Comparison of ENCODE assay signal across 12 mouse cellular contexts in the genomic region with DNA sequence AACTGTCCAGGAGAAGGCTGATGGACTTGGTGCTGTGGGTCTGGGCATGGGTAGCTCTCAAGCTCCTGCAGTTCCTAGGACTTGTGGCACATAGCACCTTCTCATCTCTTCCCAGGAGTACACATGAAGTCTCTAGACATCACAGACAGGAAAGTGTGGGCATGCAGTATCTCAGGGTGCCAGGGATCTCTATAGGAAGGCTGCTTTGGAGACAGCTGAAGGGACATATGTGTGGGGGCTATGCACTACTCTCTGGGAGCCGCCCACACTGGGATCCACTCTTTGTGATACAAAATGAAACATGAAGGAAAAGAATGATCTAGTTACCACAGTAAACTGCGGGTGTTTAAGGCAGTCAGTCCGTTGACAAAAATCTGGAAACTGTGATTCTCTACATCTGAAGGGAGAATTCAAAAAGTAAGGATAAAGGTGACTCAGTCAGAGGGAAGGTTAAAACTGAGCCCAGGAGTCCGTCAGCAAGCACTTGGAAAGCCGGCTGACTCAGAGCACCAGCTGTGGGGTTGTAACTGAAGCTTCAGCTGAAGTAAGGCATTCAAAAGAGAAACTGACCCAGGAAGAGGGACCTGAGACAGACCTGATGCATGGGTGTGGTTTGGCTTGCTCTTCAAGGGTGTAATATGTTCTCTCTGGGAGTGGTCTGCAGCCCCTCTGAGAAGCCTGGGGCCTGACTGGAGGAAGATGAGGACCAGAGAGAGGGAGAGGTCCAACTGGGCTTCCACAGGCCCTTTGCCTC. TPM values are rescaled to one million over a fixed set of nuclear protein-coding genes. Genes with fewer than 3 reads are reported as not detected.
DNase-seq lines count a peak whose midpoint lies in the region; ATAC-seq and TF ChIP-seq lines count a peak whose summit lies in the region.
"Had no signal": no experiment of that assay in that cellular context is flagged by ENCODE, and none has a peak within 500 bp of the region (broad histone marks: within the 10 kb centered on the region; RNA-seq: fewer than 3 reads in every experiment).

No protein-coding gene starts in this region.

- no peaks in the 10 kb centered on the region; the same call in 1 of the 2 replicates for H3K9me3 ChIP-seq in intestine, embryonic 16.5 days (ENCODE audit: control insufficient read depth, low read length)
- H3K9me3 ChIP-seq: forebrain, embryonic 10.5 days; liver, embryonic 13.5 days had no signal

- 89% methylated on average over 5 of the region's 5 CpGs for WGBS in intestine, embryonic 16.5 days

- no peaks in the 10 kb centered on the region for H3K4me1 ChIP-seq in intestine, embryonic 16.5 days (ENCODE audit: control insufficient read depth, insufficient read depth, low read length)
- H3K4me1 ChIP-seq: forebrain, embryonic 10.5 days; liver, embryonic 13.5 days had no signal

- no peak overlapping the region for H3K9ac ChIP-seq in intestine, embryonic 16.5 days (ENCODE audit: low read depth, low read length)
- H3K9ac ChIP-seq: liver, embryonic 13.5 days had no signal

- H3K4me3 ChIP-seq in left cerebral cortex, adult 2 months = no peak overlapping the region
- no peak overlapping the region for H3K4me3 ChIP-seq in intestine, embryonic 16.5 days (ENCODE audit: low read length)
- H3K4me3 ChIP-seq: forebrain, embryonic 10.5 days; liver, embryonic 13.5 days had no signal

- peak; percentile 83 for DNase-seq in left cerebral cortex, adult 11 months (ENCODE audit: low spot score)
- DNase-seq in left cerebral cortex, postnatal 4 days = no peak
- peak; percentile 55 to 61 for DNase-seq in frontal cortex, postnatal 14 days (ENCODE audit: low spot score in 2 of 2)
- peak; percentile 73 to 80 for DNase-seq in left cerebral cortex, adult 2 months (ENCODE audit: extremely low spot score in 1 of 2, low spot score in 2 of 2)
- peak; percentile 83 to 94 for DNase-seq in right cerebral cortex, postnatal 36 days (ENCODE audit: low spot score in 2 of 2)
- no peak for DNase-seq in cerebellum, adult 11 months
- no peak for DNase-seq in urinary bladder, postnatal 4 days (ENCODE audit: low spot score in 2 of 2)
- DNase-seq: kidney, postnatal 25 days; liver, embryonic 13.5 days; lung, postnatal 36 days had no signal

- TF ChIP-seq CTCF in left cerebral cortex, adult 2 months (IDR thresholded peaks at IDR 0.05) = no peak

- no peak for ATAC-seq in intestine, embryonic 16.5 days

- no peaks in the 10 kb centered on the region for H3K36me3 ChIP-seq in intestine, embryonic 16.5 days (ENCODE audit: control insufficient read depth, insufficient read depth, low read length)

- no peaks in the 10 kb centered on the region for H3K27me3 ChIP-seq in intestine, embryonic 16.5 days (replicated peaks; ENCODE audit: control insufficient read depth, insufficient read depth, low read length)
- H3K27me3 ChIP-seq: liver, embryonic 13.5 days had no signal

- H3K4me2 ChIP-seq in intestine, embryonic 16.5 days (ENCODE audit: low read depth, low read length) = no peak overlapping the region
- H3K4me2 ChIP-seq: liver, embryonic 13.5 days had no signal

- peak overlapping the region; percentile 81 for H3K27ac ChIP-seq in left cerebral cortex, adult 2 months
- H3K27ac ChIP-seq in intestine, embryonic 16.5 days (ENCODE audit: low read length) = no peak overlapping the region
- H3K27ac ChIP-seq: forebrain, embryonic 10.5 days; liver, embryonic 13.5 days had no signal

- intact Hi-C loops in left cerebral cortex, postnatal 4 days (cut with DNase I) = loop anchor here (5.0 to 10.0 kb wide), 2 partner anchors 118 to 471 kb away; no protein-coding TSS in a partner anchor
- intact Hi-C loops in left cerebral cortex, adult 2 months (cut with DNase I) = loop anchor here (1.0 to 5.0 kb wide), 4 partner anchors 29 to 396 kb away; no protein-coding TSS in a partner anchor

RNA-seq across cellular contexts. Expression of gene Mrps27, which starts 22.0 kb away (rescaled TPM):
- 10 to 100 TPM; 28.3 to 28.7 TPM for total RNA-seq in left cerebral cortex, postnatal 4 days (2021)
- total RNA-seq in left cerebral cortex, adult 2 months (2021) = 10 to 100 TPM; 25.1 to 28.3 TPM
- 66.0 and 76.1 TPM in 2 replicates for polyA plus RNA-seq in intestine, embryonic 16.5 days (2015; fragmentation: Nextera tagmentation; extraction: Ambion mirVana)

RNA-seq across cellular contexts. Expression of gene Ptcd2, which starts 22.1 kb away (rescaled TPM):
- 10 to 100 TPM; 31.7 to 33.5 TPM for total RNA-seq in left cerebral cortex, postnatal 4 days (2021)
- 10 to 100 TPM; 33.3 to 34.5 TPM for total RNA-seq in left cerebral cortex, adult 2 months (2021)
- polyA plus RNA-seq in intestine, embryonic 16.5 days (2015; fragmentation: Nextera tagmentation; extraction: Ambion mirVana) = 59.4 and 63.4 TPM in 2 replicates

Comparison
In these comparisons a context has a peak if more than half of its experiments do, and no peak if none do; other contexts are left out.
1. DNase-seq: peak in left cerebral cortex, adult 11 months (single experiment), frontal cortex, postnatal 14 days (2 of 2), left cerebral cortex, adult 2 months (2 of 2) and right cerebral cortex, postnatal 36 days (2 of 2); none in left cerebral cortex, postnatal 4 days (single experiment), cerebellum, adult 11 months (single experiment) and urinary bladder, postnatal 4 days (0 of 2).